Mouse (Mus musculus) kidney, adult 2 months (tissue): ENCODE measurements around the gene Plekho1. TPM values are rescaled to one million over a fixed set of nuclear protein-coding genes. Genes with fewer than 3 reads are reported as not detected.

ENCODE experiments used
- DNase-seq: peaks from one replicate; pipeline ENCODE4 v3.0.0; 2021
- H3K27ac ChIP-seq: fragments of 200-500 bp; 2 replicates; pipeline ENCODE4 v1.5.1; 2012; ENCODE audit warnings: low read depth, low read length, control low read depth, inconsistent platforms; ENCODE audit not compliant: insufficient read depth
- H3K27me3 ChIP-seq: fragments of 200-500 bp; replicated peaks from 2 replicates; pipeline ENCODE4 v1.6.1; 2012; ENCODE audit warnings: mild to moderate bottlenecking, moderate library complexity, low read length, inconsistent platforms; ENCODE audit not compliant: control insufficient read depth, insufficient read depth
- H3K36me3 ChIP-seq: fragments of 200-500 bp; 2 replicates; pipeline ENCODE4 v1.6.1; 2012; ENCODE audit warnings: mild to moderate bottlenecking, moderate library complexity, low read length, inconsistent platforms; ENCODE audit not compliant: control insufficient read depth, insufficient read depth
- H3K4me1 ChIP-seq: fragments of 200-500 bp; 2 replicates; pipeline ENCODE4 v1.6.1; 2011; ENCODE audit warnings: low read length; ENCODE audit not compliant: control insufficient read depth, insufficient read depth
- H3K4me3 ChIP-seq: fragments of 200-500 bp; 2 replicates; pipeline ENCODE4 v1.5.1; 2011; ENCODE audit warnings: mild to moderate bottlenecking, low read depth, low read length, control low read depth; ENCODE audit not compliant: insufficient read depth
- CTCF ChIP-seq: fragments of 200-500 bp; conservative IDR thresholded peaks from 2 replicates; pipeline ENCODE4 v1.5.1; 2011; ENCODE audit warnings: low read depth, mild to moderate bottlenecking, control low read depth, low read length, moderate library complexity, mixed read lengths; ENCODE audit not compliant: insufficient read depth, insufficient read length
- POLR2A ChIP-seq: fragments of 200-500 bp; IDR thresholded peaks from one replicate; pipeline ENCODE4 v1.6.1; 2011; ENCODE audit warnings: low read depth, low read length, control low read depth
- WGBS: fragments of 180-500 bp; shearing (Covaris S2); methylation state at CpG from one replicate; pipeline ENCODE4 v1.1.7; 2018; 5-methylcytosine and 5-hydroxymethylcytosine counted together
- polyA plus RNA-seq: library from polyadenylated mRNA; depleted of rRNA; stranded (reverse); fragments of >200 nt; gene quantifications from 2 replicates; pipeline ENCODE4 v1.2.3, GENCODE M21; 2012

The Plekho1 gene
- polyA plus RNA-seq, 1 experiment = 33.2 TPM

- no peaks in the 10 kb centered on the region for H3K27me3 ChIP-seq
- DNase-seq = no peak
- TF ChIP-seq POLR2A (no peak), CTCF (no peak)
- 100% methylated on average over 1 of the region's 1 CpGs for WGBS
- no peak overlapping the region for H3K4me3 ChIP-seq
- H3K36me3 ChIP-seq = no peaks in the 10 kb centered on the region
- no peak overlapping the region for H3K27ac ChIP-seq
- no peaks in the 10 kb centered on the region for H3K4me1 ChIP-seq
These were observed 31.3 kb upstream of the Plekho1 start for GRCm38 (mm10) chr3:96027145-96027544.

GRCm38 (mm10) chr3:96021421-96022128 lies 25.8 kb upstream of the Plekho1 start:
- WGBS = 68% methylated on average over 5 of the region's 5 CpGs
- no peak overlapping the region for H3K4me3 ChIP-seq
- DNase-seq = no peak
- H3K27me3 ChIP-seq = no peaks in the 10 kb centered on the region
- no peaks in the 10 kb centered on the region for H3K4me1 ChIP-seq
- H3K36me3 ChIP-seq = no peaks in the 10 kb centered on the region
- no peak overlapping the region for H3K27ac ChIP-seq
- TF ChIP-seq CTCF (no peak), POLR2A (no peak)

- Histone ChIP-seq H3K27me3 (no peaks in the 10 kb centered on the region), H3K27ac (no peak overlapping the region), H3K4me1 (no peaks in the 10 kb centered on the region), H3K4me3 (no peak overlapping the region), H3K36me3 (no peaks in the 10 kb centered on the region)
- DNase-seq = no peak
- TF ChIP-seq POLR2A = no peak
- no peak for TF ChIP-seq CTCF
- WGBS = 89% methylated on average over 1 of the region's 1 CpGs
These were observed 24.9 kb upstream of the Plekho1 start for GRCm38 (mm10) chr3:96020735-96021134.

- TF ChIP-seq POLR2A (no peak), CTCF (no peak)
- H3K27me3 ChIP-seq = no peaks in the 10 kb centered on the region
- no peak overlapping the region for H3K4me3 ChIP-seq
- WGBS = 62% methylated on average over 5 of the region's 5 CpGs
- no peak overlapping the region for H3K27ac ChIP-seq
- no peak for DNase-seq
- H3K4me1 ChIP-seq = no peaks in the 10 kb centered on the region
- no peaks in the 10 kb centered on the region for H3K36me3 ChIP-seq
These were observed 21.7 kb upstream of the Plekho1 start for GRCm38 (mm10) chr3:96017461-96017860.

- Histone ChIP-seq H3K27ac (no peak overlapping the region), H3K4me1 (no peaks in the 10 kb centered on the region), H3K36me3 (no peaks in the 10 kb centered on the region), H3K27me3 (no peaks in the 10 kb centered on the region), H3K4me3 (no peak overlapping the region)
- no peak for TF ChIP-seq POLR2A
- DNase-seq = no peak
- WGBS = 98% methylated on average over 2 of the region's 2 CpGs
These were observed 20.6 kb upstream of the Plekho1 start for GRCm38 (mm10) chr3:96016257-96016889.

- H3K4me1 ChIP-seq = no peaks in the 10 kb centered on the region
- no peaks in the 10 kb centered on the region for H3K27me3 ChIP-seq
- H3K36me3 ChIP-seq = no peaks in the 10 kb centered on the region
- no peak overlapping the region for H3K4me3 ChIP-seq
- WGBS = 100% methylated on average over 2 of the region's 2 CpGs
- DNase-seq = no peak
- no peak for TF ChIP-seq POLR2A
- no peak overlapping the region for H3K27ac ChIP-seq
These were observed 19.9 kb upstream of the Plekho1 start for GRCm38 (mm10) chr3:96015681-96016080.

GRCm38 (mm10) chr3:96012805-96013204 lies 17.0 kb upstream of the Plekho1 start:
- no peak overlapping the region for H3K27ac ChIP-seq
- H3K27me3 ChIP-seq = no peaks in the 10 kb centered on the region
- no peak overlapping the region for H3K4me3 ChIP-seq
- no peak for DNase-seq
- H3K4me1 ChIP-seq = no peaks in the 10 kb centered on the region
- TF ChIP-seq POLR2A (no peak), CTCF (no peak)
- 81% methylated on average over 5 of the region's 5 CpGs for WGBS
- H3K36me3 ChIP-seq = no peaks in the 10 kb centered on the region
